Mouse (Mus musculus): ENCODE data around the gene Gnao1.

Gene Gnao1

GRCm38 (mm10) chr8:94004139-94004538, 194.4 kb downstream of the Gnao1 start:
- no peak for DNase-seq (ENCODE audit: low read depth)

DNA sequence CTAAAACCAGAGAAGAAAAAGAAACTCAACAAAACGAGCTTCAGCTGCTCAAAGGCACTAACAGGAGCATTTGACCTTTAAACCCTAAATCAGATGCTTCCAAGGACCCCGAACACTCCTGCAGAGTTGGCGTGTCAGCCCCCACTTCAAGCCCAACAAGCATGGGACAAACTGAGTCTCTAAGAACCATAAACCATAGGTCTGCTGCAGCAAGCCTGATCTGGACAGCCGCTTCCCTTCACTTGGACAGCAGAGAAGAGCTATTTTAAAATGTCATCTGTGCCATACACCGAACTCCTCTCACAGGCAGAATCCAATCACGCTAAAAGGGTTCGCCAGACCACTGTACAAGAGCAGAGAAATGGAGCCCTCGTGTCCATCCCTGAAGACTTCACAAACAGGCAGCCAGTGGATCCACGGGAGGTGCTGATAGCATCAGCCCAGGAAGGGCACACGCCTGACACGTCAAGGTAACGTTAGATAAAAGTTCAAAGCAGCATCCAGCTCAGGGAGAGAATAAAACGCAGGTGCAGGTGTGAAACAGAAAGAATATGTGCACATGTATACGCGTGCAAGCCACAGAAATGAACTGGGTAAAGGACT, 199.6 kb downstream of the Gnao1 start:
- DNase-seq (ENCODE audit: low read depth), result no peak

GRCm38 (mm10) chr8:94010101-94010705, 200.4 kb downstream of the Gnao1 start:
- peak; percentile 47 for DNase-seq (ENCODE audit: low read depth)

- DNase-seq (ENCODE audit: low read depth), result peak; percentile 61
Measured at GRCm38 (mm10) chr8:94011076-94012012, 201.6 kb downstream of the Gnao1 start.

DNA sequence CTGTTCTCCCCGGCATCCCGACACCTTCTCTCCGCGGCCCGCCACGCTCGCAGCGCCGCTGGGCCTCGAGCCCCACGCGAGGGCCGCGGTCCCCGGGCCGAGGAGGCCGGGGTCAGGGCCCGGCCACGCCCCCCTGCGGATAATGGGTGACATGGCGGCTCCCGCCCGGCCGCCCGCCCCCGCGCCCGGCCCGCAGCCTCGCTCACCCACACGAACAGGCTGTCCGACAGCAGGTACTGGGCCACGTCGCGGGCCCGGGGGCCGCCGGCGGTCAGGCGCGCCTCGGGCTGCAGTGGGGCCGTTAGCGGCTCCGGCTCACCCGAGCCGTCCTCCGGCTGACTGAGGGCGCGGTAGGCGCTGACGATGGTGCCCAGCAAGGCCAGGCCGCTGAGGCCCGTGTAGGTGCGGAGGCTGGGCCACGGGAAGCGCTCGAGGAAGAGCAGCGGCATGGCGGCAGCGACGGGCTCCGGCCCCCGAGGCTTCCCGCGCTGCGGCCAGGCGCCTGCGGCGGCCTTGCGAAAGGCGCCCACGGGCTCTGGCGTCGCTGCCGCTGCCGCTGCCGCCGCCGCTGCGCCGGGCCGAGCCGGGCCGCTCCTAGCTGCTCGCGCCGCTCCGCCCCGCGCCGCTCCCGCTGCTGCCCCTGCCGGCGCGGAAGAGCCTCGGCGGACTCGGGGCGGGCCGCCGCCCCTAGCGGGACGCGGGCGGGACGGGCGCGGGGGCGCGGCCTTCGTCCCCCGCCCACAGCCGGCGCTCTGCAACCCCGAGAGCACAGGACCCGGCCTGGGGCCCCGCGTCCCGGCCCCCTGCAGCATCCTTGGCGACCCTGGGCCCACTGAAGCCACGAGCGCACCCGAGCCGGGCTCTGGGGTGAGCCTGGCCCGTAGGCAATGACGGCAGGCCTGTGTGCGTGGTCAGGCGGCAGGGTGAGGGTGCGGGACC, 202.5 kb downstream of the Gnao1 start, which contains the start of gene Amfr:
Amfr (minus strand) TSS at position 830 of the 939 bp plus-strand sequence.
- DNase-seq (ENCODE audit: low read depth), result peak; percentile 52

- no peak for DNase-seq (ENCODE audit: low read depth)
Measured at GRCm38 (mm10) chr8:94013026-94013612, 203.4 kb downstream of the Gnao1 start.
